Mouse (Mus musculus) thymus, adult 18-20 months (tissue): Measurements from ENCODE around the gene Rnf130.

Source experiments
- DNase-seq, 2 experiments: peaks; one replicate each; pipeline ENCODE4 v3.0.0; 2022; ENCODE audit warnings: mixed read lengths in 2 of 2

Rnf130 gene

GRCm38 (mm10) chr11:50146121-50146520, 121.0 kb downstream of the Rnf130 start:
- DNase-seq = no peak

GRCm38 (mm10) chr11:50147267-50147957, 122.3 kb downstream of the Rnf130 start:
- DNase-seq = no peak

- no peak for DNase-seq
Measured at GRCm38 (mm10) chr11:50147958-50148476, 122.9 kb downstream of the Rnf130 start.

- DNase-seq = no peak
Measured at GRCm38 (mm10) chr11:50149200-50149599, 124.1 kb downstream of the Rnf130 start.

GRCm38 (mm10) chr11:50149603-50150150, 124.5 kb downstream of the Rnf130 start:
- no peak for DNase-seq

GRCm38 (mm10) chr11:50151374-50151773, 126.2 kb downstream of the Rnf130 start:
- DNase-seq = no peak

- no peak for DNase-seq
Measured at GRCm38 (mm10) chr11:50154166-50154565, 129.0 kb downstream of the Rnf130 start.
